Comparison of ENCODE assay signal across 9 mouse cellular contexts in genomic region chr1:147343276-147343953, GRCm38 (mm10).
DNase-seq lines count a peak whose midpoint lies in the region; ATAC-seq lines count a peak whose summit lies in the region.
"Had no signal": no experiment of that assay in that cellular context is flagged by ENCODE, and none has a peak within 500 bp of the region (broad histone marks: within the 10 kb centered on the region; RNA-seq: fewer than 3 reads in every experiment).

No protein-coding gene starts in this region.

- no peaks in the 10 kb centered on the region for H3K27me3 ChIP-seq in midbrain, embryonic 14.5 days (ENCODE audit: control insufficient read depth, insufficient read depth, low read length)
- H3K27me3 ChIP-seq in midbrain, embryonic 16.5 days (ENCODE audit: control insufficient read depth, insufficient read depth, low read depth, low read length): no peaks in the 10 kb centered on the region
- H3K27me3 ChIP-seq: midbrain, embryonic 12.5 days had no signal

- ATAC-seq in midbrain, embryonic 14.5 days (ENCODE audit: low FRiP score, low TSS enrichment): peak; percentile 55; the same call in 1 of the 2 replicates
- ATAC-seq in midbrain, embryonic 16.5 days: no peak

- DNase-seq in midbrain, embryonic 14.5 days: peak; percentile 25
- DNase-seq in cerebellum, postnatal 36 days: peak; percentile 83 to 87
- DNase-seq in layer of hippocampus, adult 8-10 months (ENCODE audit: low spot score in 2 of 2): peak; percentile 78 to 79
- DNase-seq in right cerebral cortex, postnatal 14 days: peak; percentile 68
- DNase-seq in B cell, adult 2 months: no peak
- DNase-seq in T-cell, adult 2 months (ENCODE audit: low spot score): no peak
- no peak for DNase-seq in MN1 (ENCODE audit: low spot score)

- no peak overlapping the region for H3K9ac ChIP-seq in midbrain, embryonic 14.5 days (replicated peaks; ENCODE audit: low read length)
- H3K9ac ChIP-seq in midbrain, embryonic 16.5 days (ENCODE audit: low read depth, low read length): no peak overlapping the region
- H3K9ac ChIP-seq: midbrain, embryonic 12.5 days had no signal

- H3K4me1 ChIP-seq in midbrain, embryonic 14.5 days (ENCODE audit: control insufficient read depth, insufficient read depth, low read length): no peaks in the 10 kb centered on the region
- no peaks in the 10 kb centered on the region for H3K4me1 ChIP-seq in midbrain, embryonic 16.5 days (ENCODE audit: control insufficient read depth, insufficient read depth, low read length)
- H3K4me1 ChIP-seq: midbrain, embryonic 12.5 days had no signal

- H3K9me3 ChIP-seq in midbrain, embryonic 14.5 days (ENCODE audit: control insufficient read depth, low read length): no peaks in the 10 kb centered on the region
- no peaks in the 10 kb centered on the region for H3K9me3 ChIP-seq in midbrain, embryonic 16.5 days (replicated peaks; ENCODE audit: control insufficient read depth, low read length, poor library complexity, severe bottlenecking)
- H3K9me3 ChIP-seq: midbrain, embryonic 12.5 days had no signal

- H3K27ac ChIP-seq in midbrain, embryonic 14.5 days (replicated peaks; ENCODE audit: low read depth, low read length): no peak overlapping the region
- no peak overlapping the region for H3K27ac ChIP-seq in midbrain, embryonic 16.5 days (ENCODE audit: low read length)
- H3K27ac ChIP-seq: midbrain, embryonic 12.5 days had no signal

- no peaks in the 10 kb centered on the region for H3K36me3 ChIP-seq in midbrain, embryonic 14.5 days (ENCODE audit: control insufficient read depth, insufficient read depth, low read length)
- no peaks in the 10 kb centered on the region for H3K36me3 ChIP-seq in midbrain, embryonic 16.5 days (ENCODE audit: control insufficient read depth, insufficient read depth, low read length)
- H3K36me3 ChIP-seq: midbrain, embryonic 12.5 days had no signal

- H3K4me3 ChIP-seq in midbrain, embryonic 14.5 days (replicated peaks; ENCODE audit: low read depth, low read length): no peak overlapping the region
- H3K4me3 ChIP-seq in midbrain, embryonic 16.5 days (ENCODE audit: low read depth, low read length): no peak overlapping the region
- H3K4me3 ChIP-seq: midbrain, embryonic 12.5 days had no signal

- 92% methylated on average over 9 of the region's 9 CpGs for WGBS in midbrain, embryonic 14.5 days
- WGBS in midbrain, embryonic 16.5 days: 90% methylated on average over 9 of the region's 9 CpGs

- H3K4me2 ChIP-seq in midbrain, embryonic 14.5 days (ENCODE audit: low read length): no peak overlapping the region
- H3K4me2 ChIP-seq in midbrain, embryonic 16.5 days (ENCODE audit: low read length): no peak overlapping the region
- H3K4me2 ChIP-seq: midbrain, embryonic 12.5 days had no signal

Comparison
In these comparisons a context has a peak if more than half of its experiments do, and no peak if none do; other contexts are left out.
1. DNase-seq: peak in midbrain, embryonic 14.5 days (single experiment), cerebellum, postnatal 36 days (2 of 2), layer of hippocampus, adult 8-10 months (2 of 2) and right cerebral cortex, postnatal 14 days (single experiment); none in B cell, adult 2 months (0 of 2), T-cell, adult 2 months (single experiment) and MN1 (single experiment).